Mouse (Mus musculus) heart, postnatal 0 days (tissue): ENCODE data around the gene Tmem150a. TPM values are rescaled to one million over a fixed set of nuclear protein-coding genes. Genes with fewer than 3 reads are reported as not detected.

Source experiments
- ATAC-seq: fragments of 200-750 bp; cut with Nextera tagmentation; 2 replicates; pipeline ENCODE4 v1.8.0; 2017; ENCODE audit warnings: low read depth, moderate number of reproducible peaks, moderate library complexity; ENCODE audit not compliant: insufficient read depth
- DNase-seq: peaks from one replicate; pipeline ENCODE4 v3.0.0-alpha.2; 2016; ENCODE audit warnings: low spot score
- H3K27ac ChIP-seq: fragments of 300-500 bp; sonication (generic); 2 replicates; pipeline ENCODE4 v1.5.1; 2014; ENCODE audit warnings: low read depth, mild to moderate bottlenecking
- H3K27me3 ChIP-seq: fragments of 300-500 bp; sonication (generic); 2 replicates; pipeline ENCODE4 v1.6.1; 2014; ENCODE audit warnings: low read length, mixed read lengths; ENCODE audit not compliant: control insufficient read depth, insufficient read depth
- H3K36me3 ChIP-seq: fragments of 300-500 bp; sonication (generic); replicated peaks from 2 replicates; pipeline ENCODE4 v1.6.1; 2014; ENCODE audit warnings: low read length, mixed read lengths; ENCODE audit not compliant: control insufficient read depth, insufficient read depth
- H3K4me1 ChIP-seq: fragments of 300-500 bp; sonication (generic); 2 replicates; pipeline ENCODE4 v1.6.1; 2014; ENCODE audit warnings: antibody characterized with exemption; ENCODE audit not compliant: control insufficient read depth, insufficient read depth
- H3K4me2 ChIP-seq: fragments of 300-500 bp; sonication (generic); 2 replicates; pipeline ENCODE4 v1.6.1; 2014; ENCODE audit warnings: low read depth, mild to moderate bottlenecking, low read length, moderate library complexity
- H3K4me3 ChIP-seq: fragments of 300-500 bp; sonication (generic); 2 replicates; pipeline ENCODE4 v1.5.1; 2014; ENCODE audit warnings: low read depth, low read length
- H3K9ac ChIP-seq: fragments of 300-500 bp; sonication (generic); replicated peaks from 2 replicates; pipeline ENCODE4 v1.6.1; 2014; ENCODE audit warnings: low read depth, low read length, mixed read lengths
- H3K9me3 ChIP-seq: fragments of 300-500 bp; sonication (generic); replicated peaks from 2 replicates; pipeline ENCODE4 v1.6.1; 2016; ENCODE audit warnings: low read length; ENCODE audit not compliant: control insufficient read depth
- CTCF ChIP-seq: IDR thresholded peaks from 2 replicates; pipeline ENCODE4 v1.5.1; 2016; ENCODE audit warnings: antibody characterized with exemption, control low read depth, low read depth
- EP300 ChIP-seq: IDR thresholded peaks from 2 replicates; pipeline ENCODE4 v1.6.1; 2016; ENCODE audit warnings: antibody characterized with exemption, low read depth
- WGBS: fragments of 180-500 bp; shearing (Covaris S2); extraction: QIAGEN DNeasy Blood & Tissue Kit; methylation state at CpG from one replicate; pipeline ENCODE4 v1.1.7; 2014; 5-methylcytosine and 5-hydroxymethylcytosine counted together
- polyA plus RNA-seq: library from polyadenylated mRNA; unstranded; fragments of >200 nt; fragmentation: Nextera tagmentation; extraction: Ambion mirVana; gene quantifications from 2 replicates; pipeline ENCODE4 v1.2.1, GENCODE M21; 2015
- total RNA-seq: library from RNA; depleted of rRNA; stranded (reverse); fragments of >200 nt; gene quantifications from 2 replicates; pipeline ENCODE4 v1.2.3, GENCODE M21; 2014; ENCODE audit warnings: low replicate concordance

The Tmem150a gene
- total and polyA plus RNA-seq, 2 experiments from 2014 or later = 8.0 to 23.2 TPM

DNA sequence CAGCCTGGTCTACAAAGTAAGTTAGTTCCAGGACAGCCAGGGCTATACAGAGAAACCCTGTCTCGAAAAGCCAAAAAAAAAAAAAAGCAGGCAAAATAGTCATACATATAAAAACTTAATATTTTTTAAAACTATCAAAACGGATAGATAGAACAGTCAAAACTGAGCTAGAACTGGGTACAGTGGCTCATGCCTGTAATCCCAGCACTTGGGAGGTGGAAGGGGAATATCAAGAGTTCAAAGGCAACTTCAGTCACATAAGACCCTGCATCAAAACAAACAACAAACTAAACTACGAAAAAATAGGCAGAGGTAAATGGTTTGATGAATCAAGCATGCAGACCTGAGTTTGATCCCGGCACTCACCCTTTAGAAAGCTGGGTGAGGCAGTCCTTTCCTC, 25.1 kb upstream of the Tmem150a start:
- H3K9ac ChIP-seq = no peak overlapping the region
- 94% methylated on average over 4 of the region's 4 CpGs for WGBS
- no peak overlapping the region for H3K4me2 ChIP-seq

DNA sequence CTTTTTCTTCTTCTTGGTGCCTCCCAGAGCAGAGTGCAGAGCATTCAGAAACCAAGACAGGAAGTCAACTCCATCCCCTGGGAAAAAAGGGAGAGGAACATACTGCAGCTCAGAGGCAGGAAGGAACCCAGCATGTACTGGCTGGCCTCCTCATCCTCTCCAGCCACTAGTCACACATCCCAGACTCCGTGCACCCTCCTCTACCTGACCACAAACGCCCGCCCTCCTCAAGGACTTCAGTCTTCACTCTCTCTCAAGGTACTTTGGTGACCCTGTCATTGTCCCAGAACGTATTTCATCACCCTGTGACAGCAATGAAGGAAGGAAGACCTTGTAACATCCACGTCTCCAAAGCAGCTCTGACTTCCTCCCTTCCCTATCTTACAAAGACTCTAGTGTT, 22.1 kb upstream of the Tmem150a start:
- Histone ChIP-seq H3K36me3 (peaks cover 76% of the 10 kb centered on the region), H3K4me3 (no peak overlapping the region), H3K9me3 (no peaks in the 10 kb centered on the region), H3K4me2 (no peak overlapping the region), H3K9ac (no peak overlapping the region), H3K27me3 (no peaks in the 10 kb centered on the region), H3K27ac (peak overlapping the region; percentile 57), H3K4me1 (0 out of 2 replicates have a peak, but pooled peaks cover 4% of the 10 kb centered on the region)
- no peak for DNase-seq
- TF ChIP-seq CTCF = no peak
- 0 out of 2 replicates have a peak, but pooled peaks have one; percentile 9 for TF ChIP-seq EP300
- peak; percentile 64 for ATAC-seq
- WGBS = 47% methylated on average over 5 of the region's 5 CpGs

More for the DNA sequence above, 25.1 kb upstream of the Tmem150a start:
- TF ChIP-seq CTCF (no peak), EP300 (no peak)
- H3K27me3 ChIP-seq = no peaks in the 10 kb centered on the region
- H3K4me3 ChIP-seq = no peak overlapping the region
- H3K4me1 ChIP-seq = 0 out of 2 replicates have a peak, but pooled peaks cover 4% of the 10 kb centered on the region
- no peak for ATAC-seq
- no peak for DNase-seq
- no peak overlapping the region for H3K27ac ChIP-seq
- peaks cover 73% of the 10 kb centered on the region for H3K36me3 ChIP-seq
- H3K9me3 ChIP-seq = no peaks in the 10 kb centered on the region

DNA sequence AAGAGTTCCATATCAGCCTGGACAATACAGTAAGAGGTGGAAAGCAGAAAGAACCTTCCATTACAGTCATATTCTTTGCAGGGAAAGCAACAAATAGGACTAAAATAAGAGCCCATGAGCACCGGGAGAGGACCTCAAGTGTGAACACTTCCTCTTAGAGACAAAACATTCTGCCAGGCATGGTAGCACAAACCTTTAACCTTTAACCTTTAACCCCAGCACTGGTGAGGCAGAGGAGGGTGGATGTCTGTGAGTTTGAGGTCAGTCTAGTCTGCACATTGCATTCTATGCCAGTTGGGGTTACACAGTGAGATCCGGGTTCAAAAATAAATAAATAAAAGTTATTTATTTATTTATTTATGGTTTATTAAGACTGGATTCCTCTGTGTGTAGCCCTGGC, 14.8 kb upstream of the Tmem150a start:
- H3K4me1 ChIP-seq = peaks cover 16% of the 10 kb centered on the region; the same call in 1 of the 2 replicates
- H3K4me2 ChIP-seq = no peak overlapping the region
- H3K27ac ChIP-seq = no peak overlapping the region
- H3K4me3 ChIP-seq = no peak overlapping the region
- H3K36me3 ChIP-seq = peaks cover 44% of the 10 kb centered on the region
- DNase-seq = no peak
- TF ChIP-seq CTCF = no peak
- no peak for TF ChIP-seq EP300
- no peaks in the 10 kb centered on the region for H3K9me3 ChIP-seq
- 66% methylated on average over 2 of the region's 2 CpGs for WGBS
- ATAC-seq = no peak
- H3K9ac ChIP-seq = no peak overlapping the region
- no peaks in the 10 kb centered on the region for H3K27me3 ChIP-seq

DNA sequence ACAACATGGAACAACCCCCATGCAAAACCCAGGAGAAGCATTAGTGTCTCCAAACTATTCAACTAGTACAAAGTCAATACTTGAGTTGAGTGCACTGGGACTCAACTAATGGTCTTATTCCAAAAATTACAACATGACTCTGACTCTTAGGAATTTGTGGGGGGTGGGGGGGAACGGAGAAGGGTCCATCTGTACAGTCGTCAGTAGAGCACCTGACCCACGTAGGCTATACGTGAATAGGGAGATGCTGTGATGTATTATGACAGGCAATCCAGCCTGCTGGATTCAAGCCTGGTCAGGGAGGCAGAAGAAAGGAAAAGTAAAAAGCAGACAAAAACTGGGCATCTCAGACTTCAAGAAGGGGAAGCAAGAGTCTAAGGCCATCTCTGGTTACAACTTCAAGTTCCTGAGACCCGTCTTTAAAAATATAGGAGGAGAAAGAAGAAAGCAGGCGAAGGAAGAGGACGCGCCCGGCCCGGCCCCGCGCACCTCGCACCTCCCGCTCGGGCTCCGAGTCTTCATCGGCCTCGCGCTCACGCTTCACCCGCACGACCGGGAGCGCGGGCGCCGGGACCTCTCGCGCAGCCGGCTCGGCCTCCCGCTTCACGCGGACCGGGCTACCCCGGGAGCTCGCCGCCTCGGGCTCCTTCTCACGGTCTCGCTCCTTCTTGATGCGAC, 10.7 kb upstream of the Tmem150a start:
- Histone ChIP-seq H3K4me2 (peak overlapping the region; percentile 98), H3K36me3 (peaks cover 15% of the 10 kb centered on the region), H3K4me3 (peak overlapping the region; percentile 89), H3K4me1 (peaks cover 34% of the 10 kb centered on the region), H3K27ac (peak overlapping the region; percentile 78), H3K27me3 (peaks cover 3% of the 10 kb centered on the region; the same call in 1 of the 2 replicates), H3K9ac (peak overlapping the region; percentile 93), H3K9me3 (no peaks in the 10 kb centered on the region)
- DNase-seq (no peak), ATAC-seq (peak; percentile 42)
- under 1% methylated on average over 42 of the region's 42 CpGs for WGBS
- no peak for TF ChIP-seq EP300
- no peak for TF ChIP-seq CTCF

DNA sequence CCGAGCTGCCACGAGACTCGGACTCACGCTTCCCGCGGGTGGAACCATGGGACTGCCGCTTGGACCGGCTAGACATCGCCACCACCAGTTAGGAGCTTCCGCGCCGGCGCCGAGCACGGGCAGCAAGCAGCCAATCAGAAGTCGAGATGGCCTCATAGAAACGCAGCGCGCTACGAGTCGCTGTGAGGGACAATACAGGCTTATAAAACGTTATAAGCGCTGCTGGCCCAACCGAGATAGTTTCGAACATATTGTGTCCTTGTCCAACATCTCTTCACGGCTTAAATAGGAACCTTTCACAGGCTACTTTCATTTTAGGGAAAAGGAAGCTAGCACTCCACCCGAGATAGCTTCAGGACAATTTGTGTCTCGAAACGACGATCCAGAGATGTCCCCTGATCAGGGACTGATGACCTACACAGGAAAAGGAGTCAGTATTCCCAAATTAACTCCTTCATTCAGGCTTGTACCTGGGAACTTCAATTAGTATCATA, 10.1 kb upstream of the Tmem150a start, which contains the start of gene Usp39:
TSS of gene Usp39 (minus strand) at position 111 of the 494 bp plus-strand sequence.
- under 1% methylated on average over 30 of the region's 30 CpGs for whole genome bisulfite sequencing
- peaks cover 34% of the 10 kb centered on the region for H3K4me1 ChIP-seq
- H3K9me3 ChIP-seq = no peaks in the 10 kb centered on the region
- H3K27me3 ChIP-seq = peaks cover 3% of the 10 kb centered on the region; the same call in 1 of the 2 replicates
- H3K27ac ChIP-seq = peak within 1 kb of the TSS; percentile 78
- H3K4me2 ChIP-seq = peak within 1 kb of the TSS; percentile 98
- peak; percentile 86 for ATAC-seq
- TF ChIP-seq CTCF = no peak
- no peak for TF ChIP-seq EP300
- DNase-seq = peak; percentile 91
- H3K4me3 ChIP-seq = peak within 1 kb of the TSS; percentile 89
- peaks cover 16% of the 10 kb centered on the region for H3K36me3 ChIP-seq
- H3K9ac ChIP-seq = peak within 1 kb of the TSS; percentile 93
